Mouse (Mus musculus): ENCODE data around the gene Plekhn1. TPM values are rescaled to one million over a fixed set of nuclear protein-coding genes. Genes with fewer than 3 reads are reported as not detected.

Gene Plekhn1
- total and polyA plus RNA-seq, 3 experiments, result 11.8 to 20.0 TPM; not detected in 1

DNA sequence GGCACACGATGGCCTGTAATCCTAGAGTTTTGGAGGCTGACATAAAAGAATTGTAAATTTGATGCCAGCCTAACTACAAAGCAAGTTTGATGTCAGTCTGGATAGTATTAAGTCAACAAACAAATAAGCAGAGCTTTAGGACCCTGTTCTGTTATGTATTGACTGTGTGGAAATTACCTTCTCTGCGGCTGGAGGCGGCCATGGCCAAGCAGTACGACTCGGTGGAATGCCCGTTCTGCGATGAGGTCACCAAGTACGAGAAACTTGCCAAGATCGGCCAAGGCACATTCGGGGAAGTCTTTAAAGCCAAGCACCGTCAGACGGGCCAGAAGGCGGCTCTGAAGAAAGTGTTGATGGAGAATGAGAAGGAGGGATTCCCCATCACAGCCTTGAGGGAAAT, 21.5 kb downstream of the Plekhn1 start:
- H3K27me3 ChIP-seq (ENCODE audit: control insufficient read depth in 1 of 2, insufficient read depth in 2 of 2, low read length in 2 of 2), result no peaks in the 10 kb centered on the region
- H3K4me3 ChIP-seq (ENCODE audit: control insufficient read depth in 1 of 2, insufficient read depth in 1 of 2, low read depth in 2 of 2, low read length in 2 of 2), result no peak overlapping the region
- peaks cover 2 to 4% of the 10 kb centered on the region in 2 experiments; a peak in 3 of 4 replicates for H3K4me1 ChIP-seq (ENCODE audit: control insufficient read depth in 1 of 2, insufficient read depth in 2 of 2, low read length in 2 of 2)
- no peak overlapping the region for H3K27ac ChIP-seq (ENCODE audit: control insufficient read depth, low read depth, low read length)
- H3K36me3 ChIP-seq (ENCODE audit: control insufficient read depth in 1 of 2, insufficient read depth in 2 of 2, low read length in 2 of 2), result no peaks in the 10 kb centered on the region
- DNase-seq (ENCODE audit: low read depth, low spot score), result no peak
- H3K79me2 ChIP-seq (ENCODE audit: control insufficient read depth, insufficient read depth, low read length, poor library complexity), result no peaks in the 10 kb centered on the region
- H3K9ac ChIP-seq (ENCODE audit: control insufficient read depth, low read depth, low read length, poor library complexity, severe bottlenecking), result no peak overlapping the region
- no peaks in the 10 kb centered on the region for H3K9me3 ChIP-seq (replicated peaks; ENCODE audit: insufficient read depth, low read length)
- TF ChIP-seq TCF12 (IDR thresholded peaks at IDR 0.05; ENCODE audit: low read depth, low read length) (no peak), SMC3 (IDR thresholded peaks at IDR 0.05; ENCODE audit: low read depth, low read length) (no peak), POLR2A (IDR thresholded peaks at IDR 0.05; ENCODE audit: control insufficient read depth in 1 of 2, insufficient read depth in 1 of 2, low read depth in 1 of 2, low read length in 2 of 2, poor library complexity in 1 of 2) (no peak), MYB (IDR thresholded peaks at IDR 0.05; ENCODE audit: low read depth, low read length) (no peak), RCOR1 (IDR thresholded peaks at IDR 0.05; ENCODE audit: low read depth, low read length) (no peak), GABPA (IDR thresholded peaks at IDR 0.05; ENCODE audit: low read depth, low read length) (no peak), BHLHE40 (IDR thresholded peaks at IDR 0.05; ENCODE audit: borderline replicate concordance, low read depth, low read length) (no peak), RAD21 (IDR thresholded peaks at IDR 0.05; ENCODE audit: low read depth, low read length) (no peak), KAT2A (conservative IDR thresholded peaks at IDR 0.05; ENCODE audit: low read depth, low read length) (no peak), GATA1 (IDR thresholded peaks at IDR 0.05; ENCODE audit: low read depth, low read length) (no peak)

DNA sequence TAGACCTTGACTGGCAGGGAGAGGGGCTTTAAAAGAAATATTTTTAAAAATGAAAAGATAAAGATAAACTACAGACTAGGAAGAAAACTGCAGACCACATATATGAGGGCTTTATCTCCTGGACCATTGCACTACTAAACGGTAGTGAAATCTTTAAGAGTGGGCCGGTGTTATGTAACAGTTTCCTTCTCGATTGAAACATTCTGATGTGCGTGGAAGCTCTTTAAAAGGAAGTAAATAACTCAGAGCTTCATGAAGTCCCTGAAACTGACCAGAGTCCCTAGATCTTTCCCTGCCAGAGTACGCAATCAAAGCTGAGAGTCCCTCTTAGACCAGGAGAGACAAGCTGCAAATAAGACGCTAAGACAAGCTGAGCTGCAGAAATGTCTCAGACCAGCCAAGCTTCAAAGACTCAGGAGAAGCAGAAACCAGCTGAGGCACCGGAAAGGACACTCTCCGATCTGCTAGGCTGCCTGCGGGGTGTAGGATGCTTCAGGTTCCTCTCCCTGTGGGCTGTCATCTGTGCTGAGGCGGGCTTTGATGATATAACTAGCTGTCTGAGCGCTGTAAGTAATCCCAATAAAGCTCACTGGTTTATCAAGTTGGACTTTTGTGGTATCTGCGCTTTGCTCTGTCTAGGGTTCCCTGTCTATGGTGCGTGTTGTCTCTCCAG, 24.6 kb downstream of the Plekhn1 start:
- H3K36me3 ChIP-seq (ENCODE audit: control insufficient read depth in 1 of 2, insufficient read depth in 2 of 2, low read length in 2 of 2), result no peaks in the 10 kb centered on the region; a peak in 1 of 4 replicates
- 0 out of 4 replicates have a peak, but pooled peaks have one; percentile 16 to 21 for TF ChIP-seq EP300 (IDR thresholded peaks at IDR 0.05; ENCODE audit: low read depth in 1 of 2, low read length in 2 of 2)
- TF ChIP-seq GATA1 (IDR thresholded peaks at IDR 0.05; ENCODE audit: low read depth, low read length), result no peak
- 0 out of 2 replicates have a peak, but pooled peaks have one; percentile 13 for TF ChIP-seq ZMIZ1 (IDR thresholded peaks at IDR 0.05; ENCODE audit: low read depth, low read length)
- no peak overlapping the region for H3K9ac ChIP-seq (ENCODE audit: control insufficient read depth, low read depth, low read length, poor library complexity, severe bottlenecking)
- H3K4me1 ChIP-seq (ENCODE audit: control insufficient read depth in 1 of 2, insufficient read depth in 2 of 2, low read length in 2 of 2), result peaks cover 2 to 6% of the 10 kb centered on the region in 2 experiments; a peak in 2 of 4 replicates
- H3K27me3 ChIP-seq (ENCODE audit: control insufficient read depth in 1 of 2, insufficient read depth in 2 of 2, low read length in 2 of 2), result no peaks in the 10 kb centered on the region
- no peaks in the 10 kb centered on the region for H3K79me2 ChIP-seq (ENCODE audit: control insufficient read depth, insufficient read depth, low read length, poor library complexity)
- no peaks in the 10 kb centered on the region for H3K9me3 ChIP-seq (replicated peaks; ENCODE audit: insufficient read depth, low read length)
- no peak overlapping the region for H3K4me3 ChIP-seq (ENCODE audit: control insufficient read depth in 1 of 2, insufficient read depth in 1 of 2, low read depth in 2 of 2, low read length in 2 of 2)
- no peak overlapping the region for H3K27ac ChIP-seq (ENCODE audit: control insufficient read depth, low read depth, low read length)
- no peak for DNase-seq (ENCODE audit: low read depth, low spot score)

DNA sequence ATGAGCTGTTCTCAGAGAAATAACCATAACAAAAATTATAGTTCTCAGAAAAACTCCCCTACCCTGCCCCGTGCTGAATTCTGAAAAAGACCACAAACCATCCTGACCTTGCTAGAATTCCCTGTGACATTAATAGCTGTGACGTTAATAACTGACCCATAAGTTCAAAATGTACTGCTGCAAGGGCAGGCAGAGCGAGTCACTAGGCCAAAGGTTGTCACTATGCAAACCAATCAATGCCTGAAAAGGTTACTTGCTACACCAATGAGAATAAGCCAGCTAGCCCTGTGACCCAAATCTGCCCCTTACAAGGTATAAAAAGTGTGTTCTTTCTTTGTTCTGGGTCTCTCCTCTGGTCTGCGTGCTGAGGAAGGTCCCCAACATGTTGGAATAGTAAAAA, 25.8 kb downstream of the Plekhn1 start:
- Histone ChIP-seq H3K4me3 (ENCODE audit: control insufficient read depth in 1 of 2, insufficient read depth in 1 of 2, low read depth in 2 of 2, low read length in 2 of 2) (no peak overlapping the region), H3K9ac (ENCODE audit: control insufficient read depth, low read depth, low read length, poor library complexity, severe bottlenecking) (no peak overlapping the region), H3K79me2 (ENCODE audit: control insufficient read depth, insufficient read depth, low read length, poor library complexity) (peaks cover 8% of the 10 kb centered on the region), H3K36me3 (ENCODE audit: control insufficient read depth in 1 of 2, insufficient read depth in 2 of 2, low read length in 2 of 2) (no peaks in the 10 kb centered on the region; a peak in 1 of 4 replicates), H3K9me3 (replicated peaks; ENCODE audit: insufficient read depth, low read length) (no peaks in the 10 kb centered on the region), H3K27me3 (ENCODE audit: control insufficient read depth in 1 of 2, insufficient read depth in 2 of 2, low read length in 2 of 2) (no peaks in the 10 kb centered on the region), H3K4me1 (ENCODE audit: control insufficient read depth in 1 of 2, insufficient read depth in 2 of 2, low read length in 2 of 2) (peaks cover 2 to 18% of the 10 kb centered on the region in 2 experiments; a peak in 3 of 4 replicates), H3K27ac (ENCODE audit: control insufficient read depth, low read depth, low read length) (no peak overlapping the region)
- DNase-seq (ENCODE audit: low read depth, low spot score), result no peak
- TF ChIP-seq TAL1 (IDR thresholded peaks at IDR 0.05; ENCODE audit: low read length) (no peak), MAFK (IDR thresholded peaks at IDR 0.05; ENCODE audit: borderline replicate concordance, low read depth, low read length) (no peak), NRF1 (IDR thresholded peaks at IDR 0.05; ENCODE audit: insufficient read depth, low read depth, low read length, poor library complexity, severe bottlenecking) (no peak), MAX (IDR thresholded peaks at IDR 0.05; ENCODE audit: low read length) (no peak), SIN3A (IDR thresholded peaks at IDR 0.05; ENCODE audit: low read length) (no peak), TCF12 (IDR thresholded peaks at IDR 0.05; ENCODE audit: low read depth, low read length) (no peak)

All from MEL (cell line).